Mouse (Mus musculus): ENCODE data around the gene Ak4. TPM values are rescaled to one million over a fixed set of nuclear protein-coding genes. Genes with fewer than 3 reads are reported as not detected.

The Ak4 gene
- polyA plus RNA-seq, 1 experiment = 0.68 TPM

- no peak overlapping the region for H3K4me2 ChIP-seq (ENCODE audit: low read depth)
- no peaks in the 10 kb centered on the region for H3K79me2 ChIP-seq (ENCODE audit: control insufficient read depth, insufficient read depth)
- H3K27me3 ChIP-seq (ENCODE audit: control insufficient read depth, insufficient read depth, insufficient read length) = no peaks in the 10 kb centered on the region
- H3K36me3 ChIP-seq (ENCODE audit: control insufficient read depth, insufficient read depth) = no peaks in the 10 kb centered on the region
- no peak overlapping the region for H3ac ChIP-seq (ENCODE audit: control insufficient read depth, insufficient read length)
- H3K4me3 ChIP-seq = no peak overlapping the region
- no peak for TF ChIP-seq CEBPB (IDR thresholded peaks at IDR 0.05; ENCODE audit: insufficient read depth, poor library complexity, severe bottlenecking)
- no peak for TF ChIP-seq REST (IDR thresholded peaks at IDR 0.05; ENCODE audit: insufficient read depth, insufficient read length)
- no peak for TF ChIP-seq E2F4 (IDR thresholded peaks at IDR 0.05; ENCODE audit: insufficient read depth)
- no peak for TF ChIP-seq TCF12 (IDR thresholded peaks at IDR 0.05; ENCODE audit: insufficient read depth, poor library complexity, severe bottlenecking)
- no peak for TF ChIP-seq MYOG (IDR thresholded peaks at IDR 0.05; ENCODE audit: control insufficient read depth in 1 of 3, insufficient read depth in 1 of 3, insufficient read length in 2 of 3, low read depth in 2 of 3)
- TF ChIP-seq MAX (IDR thresholded peaks at IDR 0.05; ENCODE audit: low read depth) = no peak
- TF ChIP-seq TCF3 (IDR thresholded peaks at IDR 0.05; ENCODE audit: insufficient read length, low read depth) = no peak
- TF ChIP-seq MYOD1 (IDR thresholded peaks at IDR 0.05; ENCODE audit: control insufficient read depth in 1 of 3, insufficient read length in 2 of 3, low read depth in 2 of 3) = no peak
- no peak for TF ChIP-seq POLR2AphosphoS2 (IDR thresholded peaks at IDR 0.05; ENCODE audit: insufficient read length, low read depth)
- no peak for TF ChIP-seq POLR2A (IDR thresholded peaks at IDR 0.05; ENCODE audit: insufficient read length, low read depth)
- no peak for TF ChIP-seq SRF (IDR thresholded peaks at IDR 0.05; ENCODE audit: control insufficient read depth, insufficient read length, low read depth)
- no peak for TF ChIP-seq USF1 (IDR thresholded peaks at IDR 0.05; ENCODE audit: low read depth)
Measured at GRCm38 (mm10) chr4:101515853-101516252, 96.8 kb downstream of the Ak4 start.

Other genes with a start within 250 kb of the Ak4 start
- 33.5 TPM for gene Jak1, start 154.0 kb upstream of the Ak4 start, polyA plus RNA-seq (2012; fragmentation: generic; extraction: Trizol)
- 0.07 TPM for gene Dnajc6, start 77.4 kb downstream of the Ak4 start, polyA plus RNA-seq (2012; fragmentation: generic; extraction: Trizol)
- 43.1 TPM for gene Leprot, start 228.4 kb downstream of the Ak4 start, polyA plus RNA-seq (2012; fragmentation: generic; extraction: Trizol)

Data from myocyte (in vitro differentiated cells).